Mouse (Mus musculus) heart, embryonic 12.5 days (tissue): ENCODE measurements around the gene Fgf4. TPM values are rescaled to one million over a fixed set of nuclear protein-coding genes. Genes with fewer than 3 reads are reported as not detected.
"Not testable (repeated sequence)": the region's sequence is repeated elsewhere in the genome, so short reads cannot be mapped to it uniquely, and the experiment has no call there.

Experiments
- ATAC-seq: fragments of 200-750 bp; cut with Nextera tagmentation; 2 replicates; pipeline ENCODE4 v1.8.0; 2017; ENCODE audit warnings: moderate TSS enrichment, moderate library complexity; ENCODE audit not compliant: insufficient number of reproducible peaks, low FRiP score
- H3K27ac ChIP-seq: fragments of 300-500 bp; sonication (generic); 2 replicates; pipeline ENCODE4 v1.5.1; 2016; ENCODE audit warnings: mild to moderate bottlenecking, moderate library complexity; ENCODE audit not compliant: poor library complexity, severe bottlenecking
- H3K27me3 ChIP-seq: fragments of 300-500 bp; sonication (generic); replicated peaks from 2 replicates; pipeline ENCODE4 v1.6.1; 2016; ENCODE audit warnings: mild to moderate bottlenecking, moderate library complexity
- H3K36me3 ChIP-seq: fragments of 300-500 bp; sonication (generic); 2 replicates; pipeline ENCODE4 v1.6.1; 2016; ENCODE audit warnings: mild to moderate bottlenecking, moderate library complexity
- H3K4me1 ChIP-seq: fragments of 300-500 bp; sonication (generic); replicated peaks from 2 replicates; pipeline ENCODE4 v1.6.1; 2016; ENCODE audit warnings: mild to moderate bottlenecking
- H3K4me2 ChIP-seq: fragments of 300-500 bp; sonication (generic); 2 replicates; pipeline ENCODE4 v1.6.1; 2016; ENCODE audit warnings: mild to moderate bottlenecking, moderate library complexity
- H3K4me3 ChIP-seq: fragments of 300-500 bp; sonication (generic); 2 replicates; pipeline ENCODE4 v1.5.1; 2016; ENCODE audit warnings: mild to moderate bottlenecking
- H3K9ac ChIP-seq: fragments of 300-500 bp; sonication (generic); 2 replicates; pipeline ENCODE4 v1.6.1; 2016; ENCODE audit warnings: mild to moderate bottlenecking, moderate library complexity
- H3K9me3 ChIP-seq: fragments of 300-500 bp; sonication (generic); replicated peaks from 2 replicates; pipeline ENCODE4 v1.6.1; 2016; ENCODE audit warnings: mild to moderate bottlenecking, moderate library complexity
- WGBS: fragments of 180-500 bp; shearing (Covaris S2); methylation state at CpG from one replicate; pipeline ENCODE4 v1.1.7; 2016; 5-methylcytosine and 5-hydroxymethylcytosine counted together
- polyA plus RNA-seq: library from polyadenylated mRNA; unstranded; fragments of >200 nt; fragmentation: Nextera tagmentation; extraction: Ambion mirVana; gene quantifications from 2 replicates; pipeline ENCODE4 v1.2.1, GENCODE M21; 2016

The Fgf4 gene
- polyA plus RNA-seq, 1 experiment from 2014 or later: not detected

DNA sequence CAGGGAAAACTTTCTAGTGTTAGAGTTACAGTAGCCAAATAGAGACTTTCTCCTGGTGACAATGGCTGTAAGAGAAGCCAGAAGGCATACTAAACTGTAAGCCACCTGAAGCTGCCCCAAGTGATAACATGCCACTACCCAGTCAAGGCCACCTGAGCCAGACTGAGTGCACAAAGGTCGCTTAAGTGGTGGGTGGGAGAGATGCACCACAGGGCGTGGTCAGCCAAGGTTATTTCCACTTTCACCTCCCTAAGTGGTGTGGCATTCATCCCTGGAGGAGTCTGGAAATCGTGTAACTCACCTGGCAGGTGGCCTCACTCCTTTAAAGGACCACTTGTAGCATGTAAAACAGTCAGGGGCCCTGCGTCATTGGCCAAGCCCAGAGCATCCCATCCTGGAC lies 20.0 kb downstream of the Fgf4 start:
- Histone ChIP-seq H3K36me3 (no peaks in the 10 kb centered on the region), H3K9me3 (no peaks in the 10 kb centered on the region), H3K4me3 (no peak overlapping the region), H3K4me2 (no peak overlapping the region), H3K27me3 (peaks cover 67% of the 10 kb centered on the region), H3K27ac (no peak overlapping the region), H3K9ac (no peak overlapping the region), H3K4me1 (peaks cover 5% of the 10 kb centered on the region; the same call in 1 of the 2 replicates)
- no peak for ATAC-seq
- 55% methylated on average over 4 of the region's 4 CpGs for WGBS

- H3K27me3 ChIP-seq: peaks cover 63% of the 10 kb centered on the region
- no peak for ATAC-seq
- H3K9me3 ChIP-seq: no peaks in the 10 kb centered on the region
- no peak overlapping the region for H3K4me3 ChIP-seq
- no peak overlapping the region for H3K9ac ChIP-seq
- no peaks in the 10 kb centered on the region for H3K36me3 ChIP-seq
- H3K27ac ChIP-seq: no peak overlapping the region
- H3K4me2 ChIP-seq: no peak overlapping the region
- H3K4me1 ChIP-seq: 0 out of 2 replicates have a peak, but pooled peaks cover 1% of the 10 kb centered on the region
- 68% methylated on average over 8 of the region's 8 CpGs for WGBS
These were observed 20.4 kb downstream of the Fgf4 start for GRCm38 (mm10) chr7:144867602-144868001.

DNA sequence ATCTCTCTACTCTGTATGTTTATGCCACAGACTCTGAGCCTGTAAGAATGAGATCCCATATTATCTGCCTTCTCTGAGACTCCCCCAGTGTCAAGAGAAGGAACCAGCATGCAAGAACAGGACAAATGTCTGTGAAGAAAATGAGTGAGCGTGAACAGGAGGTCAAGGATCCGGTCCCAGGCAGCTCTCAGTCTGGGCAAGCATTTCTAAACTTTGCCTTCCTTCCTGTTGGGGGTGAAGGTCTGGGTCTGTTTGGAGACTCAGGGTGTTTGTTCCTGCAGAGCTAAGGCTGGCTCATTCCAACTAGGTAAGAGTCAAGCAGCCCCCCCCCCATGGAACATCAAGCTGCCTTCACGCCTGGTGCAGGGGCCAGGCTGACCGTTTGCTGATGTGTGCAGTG lies 25.3 kb downstream of the Fgf4 start:
- H3K4me2 ChIP-seq: no peak overlapping the region
- ATAC-seq: no peak
- H3K27ac ChIP-seq: no peak overlapping the region
- WGBS: 57% methylated on average over 4 of the region's 4 CpGs
- H3K4me3 ChIP-seq: no peak overlapping the region
- H3K27me3 ChIP-seq: peaks cover 48% of the 10 kb centered on the region
- no peaks in the 10 kb centered on the region for H3K9me3 ChIP-seq
- H3K4me1 ChIP-seq: 0 out of 2 replicates have a peak, but pooled peaks cover 12% of the 10 kb centered on the region
- H3K36me3 ChIP-seq: no peaks in the 10 kb centered on the region
- no peak overlapping the region for H3K9ac ChIP-seq

GRCm38 (mm10) chr7:144873160-144873559 lies 26.0 kb downstream of the Fgf4 start:
- H3K27ac ChIP-seq: no peak overlapping the region
- no peak overlapping the region for H3K4me3 ChIP-seq
- H3K27me3 ChIP-seq: peaks cover 45% of the 10 kb centered on the region
- WGBS: 65% methylated on average over 4 of the region's 4 CpGs
- no peak overlapping the region for H3K9ac ChIP-seq
- ATAC-seq: no peak
- no peaks in the 10 kb centered on the region for H3K36me3 ChIP-seq
- 0 out of 2 replicates have a peak, but pooled peaks cover 12% of the 10 kb centered on the region for H3K4me1 ChIP-seq
- H3K4me2 ChIP-seq: no peak overlapping the region
- no peaks in the 10 kb centered on the region for H3K9me3 ChIP-seq

- Histone ChIP-seq H3K4me3 (no peak overlapping the region), H3K4me2 (no peak overlapping the region), H3K27ac (no peak overlapping the region), H3K9me3 (no peaks in the 10 kb centered on the region), H3K36me3 (no peaks in the 10 kb centered on the region), H3K4me1 (0 out of 2 replicates have a peak, but pooled peaks cover 12% of the 10 kb centered on the region), H3K27me3 (peaks cover 45% of the 10 kb centered on the region), H3K9ac (no peak overlapping the region)
- ATAC-seq: no peak
- 71% methylated on average over 4 of the region's 4 CpGs for WGBS
These were observed 27.1 kb downstream of the Fgf4 start for GRCm38 (mm10) chr7:144874226-144874625.

- no peaks in the 10 kb centered on the region for H3K36me3 ChIP-seq
- 94% methylated on average over 1 of the region's 1 CpGs for WGBS
- H3K9ac ChIP-seq: no peak overlapping the region
- peaks cover 14% of the 10 kb centered on the region for H3K4me1 ChIP-seq
- no peak overlapping the region for H3K4me2 ChIP-seq
- peaks cover 35% of the 10 kb centered on the region for H3K27me3 ChIP-seq
- H3K27ac ChIP-seq: no peak overlapping the region
- ATAC-seq: no peak
- no peak overlapping the region for H3K4me3 ChIP-seq
- H3K9me3 ChIP-seq: no peaks in the 10 kb centered on the region
These were observed 31.2 kb downstream of the Fgf4 start for GRCm38 (mm10) chr7:144878401-144878800.

- 38% methylated on average over 2 of the region's 2 CpGs for WGBS
- H3K9me3 ChIP-seq: no peaks in the 10 kb centered on the region
- H3K4me3 ChIP-seq: no peak overlapping the region
- H3K4me1 ChIP-seq: peaks cover 18% of the 10 kb centered on the region
- H3K27me3 ChIP-seq: peaks cover 19% of the 10 kb centered on the region
- no peak overlapping the region for H3K4me2 ChIP-seq
- no peak overlapping the region for H3K27ac ChIP-seq
- no peaks in the 10 kb centered on the region for H3K36me3 ChIP-seq
- H3K9ac ChIP-seq: no peak overlapping the region
- ATAC-seq: no peak
These were observed 35.9 kb downstream of the Fgf4 start for GRCm38 (mm10) chr7:144883106-144883505.

- no peak overlapping the region for H3K27ac ChIP-seq
- H3K9me3 ChIP-seq: peaks cover 3% of the 10 kb centered on the region; the same call in 1 of the 2 replicates
- peaks cover 26% of the 10 kb centered on the region for H3K4me1 ChIP-seq
- no peak overlapping the region for H3K4me3 ChIP-seq
- 65% methylated on average over 2 of the region's 2 CpGs for WGBS
- no peaks in the 10 kb centered on the region for H3K36me3 ChIP-seq
- ATAC-seq: no peak
- H3K4me2 ChIP-seq: no peak overlapping the region
- H3K9ac ChIP-seq: no peak overlapping the region
- peaks cover 46% of the 10 kb centered on the region for H3K27me3 ChIP-seq
These were observed 40.5 kb downstream of the Fgf4 start for GRCm38 (mm10) chr7:144887672-144888071.

- no peak overlapping the region for H3K4me3 ChIP-seq
- H3K27ac ChIP-seq: no peak overlapping the region
- peaks cover 3% of the 10 kb centered on the region; the same call in 1 of the 2 replicates for H3K9me3 ChIP-seq
- ATAC-seq: no peak
- peak overlapping the region; percentile 26; the same call in 1 of the 2 replicates for H3K4me2 ChIP-seq
- H3K9ac ChIP-seq: no peak overlapping the region
- H3K27me3 ChIP-seq: peaks cover 46% of the 10 kb centered on the region
- WGBS: 7% methylated on average over 18 of the region's 18 CpGs
- no peaks in the 10 kb centered on the region for H3K36me3 ChIP-seq
- H3K4me1 ChIP-seq: peaks cover 18% of the 10 kb centered on the region
These were observed 41.6 kb downstream of the Fgf4 start for GRCm38 (mm10) chr7:144888564-144889299.

DNA sequence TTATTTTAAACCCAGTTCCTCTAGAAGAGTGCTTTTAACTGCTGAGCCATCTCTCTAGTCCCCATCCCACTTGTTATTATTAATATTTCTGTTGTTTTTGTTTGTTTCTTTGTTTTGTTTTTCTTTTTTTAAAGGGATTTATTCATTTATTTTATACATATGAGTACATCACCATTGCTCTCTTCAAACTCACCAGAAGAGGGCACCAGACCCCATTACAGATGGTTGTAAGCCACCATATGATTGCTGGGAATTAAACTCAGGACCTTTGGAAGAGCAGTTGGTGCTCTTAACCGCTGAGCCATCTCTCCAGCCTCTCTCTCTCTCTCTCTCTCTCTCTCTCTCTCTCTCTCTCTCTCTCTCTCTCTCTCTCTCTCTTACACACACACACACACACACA lies 43.5 kb downstream of the Fgf4 start:
- not testable (repeated sequence) for H3K4me2 ChIP-seq, H3K27ac ChIP-seq, H3K36me3 ChIP-seq, ATAC-seq, H3K9me3 ChIP-seq, H3K9ac ChIP-seq, H3K4me3 ChIP-seq
- Histone ChIP-seq H3K27me3 (peaks cover 59% of the 10 kb centered on the region), H3K4me1 (peaks cover 15% of the 10 kb centered on the region)
- 57% methylated on average over 1 of the region's 1 CpGs for WGBS

DNA sequence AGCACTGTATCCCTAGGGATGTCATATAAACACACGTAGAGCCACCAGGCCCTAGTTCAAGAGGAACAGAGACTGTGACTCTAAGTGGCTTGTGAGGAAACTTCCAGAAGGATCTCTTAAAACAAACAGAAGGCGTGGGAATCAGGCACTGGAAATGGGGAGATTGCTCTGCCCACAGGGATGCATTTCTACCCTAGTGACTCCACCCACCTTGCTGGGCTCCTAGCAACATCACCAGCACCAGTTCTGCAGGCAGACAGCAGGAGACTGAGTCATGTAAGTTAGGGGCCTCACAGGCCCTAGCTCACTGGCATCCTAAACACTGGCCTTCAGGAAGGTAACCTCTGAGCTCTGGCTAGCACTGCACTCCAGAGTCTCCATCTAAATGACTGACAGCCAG lies 44.7 kb downstream of the Fgf4 start:
- H3K27ac ChIP-seq: no peak overlapping the region
- WGBS: 77% methylated on average over 2 of the region's 2 CpGs
- no peak overlapping the region for H3K9ac ChIP-seq

More for the DNA sequence above, 44.7 kb downstream of the Fgf4 start:
- H3K27me3 ChIP-seq: peaks cover 68% of the 10 kb centered on the region
- no peak overlapping the region for H3K4me2 ChIP-seq
- H3K36me3 ChIP-seq: no peaks in the 10 kb centered on the region
- peaks cover 26% of the 10 kb centered on the region for H3K4me1 ChIP-seq
- no peak for ATAC-seq
- peaks cover 3% of the 10 kb centered on the region; the same call in 1 of the 2 replicates for H3K9me3 ChIP-seq
- no peak overlapping the region for H3K4me3 ChIP-seq
